Mouse (Mus musculus): ENCODE results near the gene Rfng.

- no peak for TF ChIP-seq GATA1 (IDR thresholded peaks at IDR 0.05; ENCODE audit: borderline replicate concordance, low read length)
- no peak for TF ChIP-seq FLI1 (IDR thresholded peaks at IDR 0.05; ENCODE audit: low read length)
Observed at GRCm38 (mm10) chr11:120785145-120785544, 1.1 kb upstream of the Rfng start.

Data from megakaryocyte, embryonic 14.5 days (primary cell).